Mouse (Mus musculus): ENCODE measurements around the gene Ice2. TPM values are rescaled to one million over a fixed set of nuclear protein-coding genes. Genes with fewer than 3 reads are reported as not detected.
A peak's percentile ranks its signal among the peaks of the same experiment; 100 is the strongest.

Ice2 gene
- total RNA-seq, 1 experiment from 2014 or later: 26.3 TPM

- ATAC-seq (ENCODE audit: extremely low read depth, insufficient number of reproducible peaks, low FRiP score, poor library complexity, severe bottlenecking): no peak
These were observed 57.7 kb downstream of the Ice2 start for GRCm38 (mm10) chr9:69455391-69455790.

GRCm38 (mm10) chr9:69456406-69457075 lies 58.8 kb downstream of the Ice2 start:
- ATAC-seq (ENCODE audit: extremely low read depth, insufficient number of reproducible peaks, low FRiP score, poor library complexity, severe bottlenecking): no peak

GRCm38 (mm10) chr9:69457143-69457542 lies 59.4 kb downstream of the Ice2 start:
- no peak for ATAC-seq (ENCODE audit: extremely low read depth, insufficient number of reproducible peaks, low FRiP score, poor library complexity, severe bottlenecking)

GRCm38 (mm10) chr9:69457747-69458625 lies 60.3 kb downstream of the Ice2 start:
- no peak for ATAC-seq (ENCODE audit: extremely low read depth, insufficient number of reproducible peaks, low FRiP score, poor library complexity, severe bottlenecking)

GRCm38 (mm10) chr9:69458982-69459381 lies 61.3 kb downstream of the Ice2 start:
- ATAC-seq (ENCODE audit: extremely low read depth, insufficient number of reproducible peaks, low FRiP score, poor library complexity, severe bottlenecking): no peak

GRCm38 (mm10) chr9:69459876-69460275 lies 62.2 kb downstream of the Ice2 start:
- ATAC-seq (ENCODE audit: extremely low read depth, insufficient number of reproducible peaks, low FRiP score, poor library complexity, severe bottlenecking): no peak

GRCm38 (mm10) chr9:69463046-69463445 lies 65.3 kb downstream of the Ice2 start:
- no peak for ATAC-seq (ENCODE audit: extremely low read depth, insufficient number of reproducible peaks, low FRiP score, poor library complexity, severe bottlenecking)

- no peak for ATAC-seq (ENCODE audit: extremely low read depth, insufficient number of reproducible peaks, low FRiP score, poor library complexity, severe bottlenecking)
These were observed 66.5 kb downstream of the Ice2 start for GRCm38 (mm10) chr9:69464109-69464756.

- ATAC-seq (ENCODE audit: extremely low read depth, insufficient number of reproducible peaks, low FRiP score, poor library complexity, severe bottlenecking): no peak
These were observed 68.4 kb downstream of the Ice2 start for GRCm38 (mm10) chr9:69466098-69466497.

GRCm38 (mm10) chr9:69467310-69467939 lies 69.7 kb downstream of the Ice2 start:
- no peak for ATAC-seq (ENCODE audit: extremely low read depth, insufficient number of reproducible peaks, low FRiP score, poor library complexity, severe bottlenecking)

- no peak for ATAC-seq (ENCODE audit: extremely low read depth, insufficient number of reproducible peaks, low FRiP score, poor library complexity, severe bottlenecking)
These were observed 71.3 kb downstream of the Ice2 start for GRCm38 (mm10) chr9:69468991-69469390.

- ATAC-seq (ENCODE audit: extremely low read depth, insufficient number of reproducible peaks, low FRiP score, poor library complexity, severe bottlenecking): no peak
These were observed 72.7 kb downstream of the Ice2 start for GRCm38 (mm10) chr9:69470362-69470761.

- no peak for ATAC-seq (ENCODE audit: extremely low read depth, insufficient number of reproducible peaks, low FRiP score, poor library complexity, severe bottlenecking)
These were observed 73.2 kb downstream of the Ice2 start for GRCm38 (mm10) chr9:69470921-69471320.

GRCm38 (mm10) chr9:69472724-69473123 lies 75.0 kb downstream of the Ice2 start:
- no peak for ATAC-seq (ENCODE audit: extremely low read depth, insufficient number of reproducible peaks, low FRiP score, poor library complexity, severe bottlenecking)

- no peak for ATAC-seq (ENCODE audit: extremely low read depth, insufficient number of reproducible peaks, low FRiP score, poor library complexity, severe bottlenecking)
These were observed 78.2 kb downstream of the Ice2 start for GRCm38 (mm10) chr9:69475873-69476272.

GRCm38 (mm10) chr9:69477195-69477823 lies 79.6 kb downstream of the Ice2 start:
- ATAC-seq (ENCODE audit: extremely low read depth, insufficient number of reproducible peaks, low FRiP score, poor library complexity, severe bottlenecking): no peak

GRCm38 (mm10) chr9:69477824-69478222 lies 80.1 kb downstream of the Ice2 start:
- ATAC-seq (ENCODE audit: extremely low read depth, insufficient number of reproducible peaks, low FRiP score, poor library complexity, severe bottlenecking): no peak

GRCm38 (mm10) chr9:69480344-69480743 lies 82.6 kb downstream of the Ice2 start:
- ATAC-seq (ENCODE audit: extremely low read depth, insufficient number of reproducible peaks, low FRiP score, poor library complexity, severe bottlenecking): peak; percentile 64; the same call in 1 of the 2 replicates

Data from neutrophil, adult 5-6 weeks (primary cell).